Mouse (Mus musculus) embryonic facial prominence, embryonic 15.5 days (tissue): ENCODE measurements at regions not wholly inside any gene's neighbourhood (a gene's known extent, or its start where the extent isn't known, plus 50 kb on each side); places are given as distances from the start of the nearest gene placed in this dataset.

ENCODE experiments used
- ATAC-seq: fragments of 200-750 bp; cut with Nextera tagmentation; 2 replicates; pipeline ENCODE4 v1.8.0; 2017; ENCODE audit warnings: low read depth, moderate TSS enrichment; ENCODE audit not compliant: insufficient number of reproducible peaks, low FRiP score, low TSS enrichment
- H3K27ac ChIP-seq: fragments of 300-500 bp; sonication (generic); replicated peaks from 2 replicates; pipeline ENCODE4 v1.5.1; 2015; ENCODE audit warnings: mild to moderate bottlenecking, inconsistent platforms
- H3K27me3 ChIP-seq: fragments of 300-500 bp; sonication (generic); 2 replicates; pipeline ENCODE4 v1.6.1; 2015; ENCODE audit warnings: inconsistent platforms
- H3K36me3 ChIP-seq: fragments of 300-500 bp; sonication (generic); 2 replicates; pipeline ENCODE4 v1.6.1; 2015; ENCODE audit warnings: mild to moderate bottlenecking, inconsistent platforms
- H3K4me1 ChIP-seq: fragments of 300-500 bp; sonication (generic); 2 replicates; pipeline ENCODE4 v1.6.1; 2015; ENCODE audit warnings: inconsistent platforms
- H3K4me2 ChIP-seq: fragments of 300-500 bp; sonication (generic); replicated peaks from 2 replicates; pipeline ENCODE4 v1.6.1; 2015; ENCODE audit warnings: mild to moderate bottlenecking, inconsistent platforms
- H3K4me3 ChIP-seq: fragments of 300-500 bp; sonication (generic); replicated peaks from 2 replicates; pipeline ENCODE4 v1.5.1; 2015; ENCODE audit warnings: mild to moderate bottlenecking, inconsistent platforms
- H3K9ac ChIP-seq: fragments of 300-500 bp; sonication (generic); 2 replicates; pipeline ENCODE4 v1.6.1; 2015; ENCODE audit warnings: inconsistent platforms
- H3K9me3 ChIP-seq: fragments of 300-500 bp; sonication (generic); replicated peaks from 2 replicates; pipeline ENCODE4 v1.6.1; 2016; ENCODE audit warnings: inconsistent platforms
- WGBS: fragments of 180-500 bp; shearing (Covaris S2); methylation state at CpG from one replicate; pipeline ENCODE4 v1.1.7; 2015; 5-methylcytosine and 5-hydroxymethylcytosine counted together

DNA sequence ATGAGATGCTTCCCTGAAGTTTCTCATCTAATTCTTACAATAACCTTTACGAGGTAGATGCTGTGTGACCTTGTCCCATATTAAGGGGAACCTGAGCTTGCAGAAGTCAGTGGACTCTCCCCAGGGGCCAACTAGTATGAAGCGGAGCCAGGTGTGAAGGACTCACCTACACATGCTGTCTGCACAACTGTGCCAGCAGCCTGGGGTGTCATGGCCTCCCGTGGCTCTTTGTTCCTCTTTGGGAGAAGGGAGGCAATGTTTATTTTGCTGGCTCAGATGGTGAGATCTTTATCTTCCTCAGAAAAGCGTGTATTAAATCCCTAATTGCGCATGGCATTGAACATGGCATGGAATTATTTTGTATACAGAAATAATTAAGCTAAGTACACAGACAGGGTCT lies 222.2 kb upstream of the Tmem45b start:
- 67% methylated on average over 5 of the region's 5 CpGs for WGBS
- ATAC-seq: no peak
- no peak overlapping the region for H3K9ac ChIP-seq
- no peak overlapping the region for H3K4me2 ChIP-seq
- no peak overlapping the region for H3K27ac ChIP-seq
- H3K9me3 ChIP-seq: no peaks in the 10 kb centered on the region
- peaks cover 35% of the 10 kb centered on the region for H3K4me1 ChIP-seq
- H3K4me3 ChIP-seq: no peak overlapping the region
- no peaks in the 10 kb centered on the region; the same call in 1 of the 2 replicates for H3K27me3 ChIP-seq
- H3K36me3 ChIP-seq: no peaks in the 10 kb centered on the region

DNA sequence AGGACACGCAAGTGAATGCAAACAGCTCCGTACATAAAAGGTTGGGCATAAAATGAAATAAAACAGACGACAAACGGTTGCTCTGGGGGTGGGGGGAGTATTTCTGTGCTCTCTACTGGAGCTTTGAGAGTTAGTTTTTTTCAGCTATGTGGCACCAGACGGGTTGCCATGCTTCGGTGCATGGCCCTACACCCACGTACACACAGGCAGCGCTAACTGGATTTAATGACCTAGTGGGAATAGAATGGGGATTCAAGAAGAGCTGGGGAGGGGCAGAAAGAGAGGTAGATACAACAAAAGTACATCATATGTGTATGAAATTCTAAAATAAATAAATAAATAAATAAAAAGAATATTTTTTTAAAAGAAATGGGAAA lies 220.5 kb upstream of the Tmem45b start:
- ATAC-seq: no peak
- no peaks in the 10 kb centered on the region; the same call in 1 of the 2 replicates for H3K27me3 ChIP-seq
- no peak overlapping the region for H3K4me2 ChIP-seq
- H3K9me3 ChIP-seq: no peaks in the 10 kb centered on the region
- no peaks in the 10 kb centered on the region for H3K36me3 ChIP-seq
- no peak overlapping the region for H3K27ac ChIP-seq
- peaks cover 35% of the 10 kb centered on the region for H3K4me1 ChIP-seq
- no peak overlapping the region for H3K9ac ChIP-seq
- H3K4me3 ChIP-seq: no peak overlapping the region
- WGBS: 68% methylated on average over 8 of the region's 8 CpGs

DNA sequence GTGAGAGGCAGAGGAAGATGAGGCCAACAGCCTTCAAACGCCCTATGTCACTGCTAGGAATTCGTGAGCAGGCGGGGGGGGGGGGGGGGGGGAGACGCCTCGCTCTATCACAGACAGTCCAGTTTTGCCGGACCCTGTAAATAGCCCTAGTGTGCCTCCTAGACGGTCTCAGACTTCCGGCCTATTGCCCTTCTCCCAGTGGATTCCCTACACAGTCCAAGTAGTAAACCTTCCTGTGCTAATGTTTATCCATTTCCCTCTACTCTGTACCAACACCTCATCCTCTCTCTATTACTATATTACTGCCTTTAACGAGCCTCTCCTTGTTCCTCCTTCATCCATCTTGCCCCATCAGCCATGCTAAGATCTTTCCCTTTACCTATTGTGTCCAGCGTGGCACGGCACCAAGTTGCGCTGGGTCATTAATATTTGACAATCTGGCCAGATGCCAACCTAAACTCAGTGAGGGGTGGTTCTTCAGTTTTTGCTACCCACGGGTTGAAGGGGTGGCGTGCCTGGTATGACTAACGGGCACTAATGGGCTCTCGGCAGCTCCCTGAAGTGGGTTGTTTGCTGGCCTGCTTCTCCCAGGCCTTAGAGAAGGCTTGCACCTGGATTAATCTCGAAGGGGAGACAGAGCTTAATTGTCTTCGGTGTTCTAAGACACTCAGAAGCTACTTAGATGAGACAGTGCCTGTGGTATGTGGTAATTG lies 220.0 kb upstream of the Tmem45b start:
- Histone ChIP-seq H3K4me1 (peaks cover 35% of the 10 kb centered on the region), H3K36me3 (no peaks in the 10 kb centered on the region), H3K27me3 (no peaks in the 10 kb centered on the region; the same call in 1 of the 2 replicates), H3K27ac (no peak overlapping the region), H3K9ac (no peak overlapping the region), H3K9me3 (no peaks in the 10 kb centered on the region), H3K4me3 (no peak overlapping the region), H3K4me2 (no peak overlapping the region)
- ATAC-seq: no peak
- 53% methylated on average over 16 of the region's 18 CpGs for WGBS

DNA sequence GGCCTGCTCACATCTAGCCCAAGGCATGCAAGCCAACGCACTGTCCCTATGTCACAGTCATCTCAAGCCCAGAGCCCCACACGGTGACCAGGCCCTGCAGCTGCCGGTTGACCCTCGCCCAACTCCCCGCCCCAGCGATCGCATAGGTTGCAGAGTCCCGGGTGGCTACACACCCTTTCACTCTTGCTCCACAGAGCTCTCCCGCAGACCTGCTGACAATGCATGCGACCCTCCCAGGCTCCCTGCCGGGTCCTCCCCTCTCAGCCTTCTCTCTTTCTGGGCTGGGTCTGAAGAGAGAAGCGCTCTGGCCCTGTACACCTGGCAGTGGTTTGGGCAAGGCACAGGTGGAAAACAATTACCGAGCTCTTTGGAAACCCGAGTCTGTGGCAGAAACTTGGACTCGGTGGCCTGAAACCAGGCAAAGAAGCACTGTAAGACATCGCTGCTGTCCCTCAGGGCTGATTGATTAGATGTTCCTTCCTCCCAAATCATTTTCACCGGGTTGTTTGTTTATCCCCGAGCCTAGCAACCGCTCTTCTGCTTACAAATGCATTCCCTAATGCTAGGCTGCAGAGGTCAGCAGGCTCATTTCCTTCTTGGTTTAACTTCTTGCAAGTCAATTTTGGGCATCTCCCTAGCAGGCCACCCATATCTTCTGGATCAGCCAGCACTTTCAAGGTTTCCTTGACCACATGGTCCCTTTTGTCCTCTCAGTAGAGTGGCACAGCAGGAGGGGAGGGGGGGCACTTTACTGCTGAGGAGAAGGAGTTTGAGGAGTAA lies 219.2 kb upstream of the Tmem45b start:
- Histone ChIP-seq H3K27ac (0 out of 2 replicates have a peak overlapping the region, but pooled peaks have one; percentile 3), H3K4me2 (0 out of 2 replicates have a peak overlapping the region, but pooled peaks have one; percentile 15), H3K36me3 (no peaks in the 10 kb centered on the region)

DNA sequence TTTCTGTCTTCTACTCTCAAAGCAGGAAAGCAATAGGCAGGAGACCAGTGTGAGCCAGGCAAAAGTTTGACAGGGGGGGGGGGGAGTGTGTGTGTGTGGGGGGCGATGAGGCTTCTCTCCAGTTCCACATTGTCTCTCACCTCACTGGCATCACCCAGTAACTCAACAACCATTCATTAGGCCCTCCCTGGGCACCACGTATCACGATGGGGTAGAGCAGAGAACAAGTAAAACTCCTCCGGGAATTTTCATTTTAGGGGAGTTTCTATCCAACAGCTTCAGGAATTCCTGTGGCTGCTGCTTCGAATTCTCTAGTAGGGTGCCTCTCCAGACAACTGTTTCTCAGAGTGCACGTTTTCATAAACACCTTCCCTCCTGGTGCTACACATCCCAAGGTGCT lies 218.6 kb upstream of the Tmem45b start:
- no peak overlapping the region for H3K9ac ChIP-seq
- no peaks in the 10 kb centered on the region for H3K36me3 ChIP-seq
- H3K4me3 ChIP-seq: no peak overlapping the region
- 32% methylated on average over 6 of the region's 6 CpGs for WGBS
- H3K27ac ChIP-seq: no peak overlapping the region
- H3K9me3 ChIP-seq: no peaks in the 10 kb centered on the region
- H3K4me1 ChIP-seq: peaks cover 25% of the 10 kb centered on the region
- H3K4me2 ChIP-seq: no peak overlapping the region
- ATAC-seq: no peak
- H3K27me3 ChIP-seq: no peaks in the 10 kb centered on the region; the same call in 1 of the 2 replicates

More for the DNA sequence above, 219.2 kb upstream of the Tmem45b start:
- WGBS: 10% methylated on average over 19 of the region's 19 CpGs
- Histone ChIP-seq H3K27me3 (no peaks in the 10 kb centered on the region; the same call in 1 of the 2 replicates), H3K4me3 (no peak overlapping the region), H3K9ac (no peak overlapping the region), H3K4me1 (peaks cover 31% of the 10 kb centered on the region), H3K9me3 (no peaks in the 10 kb centered on the region)
- no peak for ATAC-seq

DNA sequence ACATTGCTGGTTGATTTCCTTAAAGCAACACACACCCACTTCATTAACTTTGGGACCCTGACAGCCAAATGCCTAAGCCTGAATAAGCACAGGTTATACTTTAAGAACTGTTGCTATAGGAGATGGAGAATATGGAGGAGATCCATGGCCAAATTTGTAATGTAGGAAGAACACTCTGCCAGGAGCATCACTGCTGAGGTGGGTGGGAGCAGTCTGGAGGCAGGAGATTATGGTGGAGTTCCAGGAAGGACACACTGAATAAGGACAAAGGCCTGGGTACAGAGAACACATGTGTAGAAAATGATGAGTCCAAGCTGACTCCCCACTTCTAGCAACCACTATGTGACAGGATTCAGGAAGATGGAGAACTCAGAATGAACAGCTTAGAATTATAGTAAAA lies 212.9 kb upstream of the Tmem45b start:
- Histone ChIP-seq H3K36me3 (no peaks in the 10 kb centered on the region), H3K4me1 (0 out of 2 replicates have a peak, but pooled peaks cover under 1% of the 10 kb centered on the region), H3K27ac (no peak overlapping the region), H3K9me3 (no peaks in the 10 kb centered on the region), H3K4me3 (no peak overlapping the region), H3K27me3 (no peaks in the 10 kb centered on the region), H3K4me2 (no peak overlapping the region), H3K9ac (no peak overlapping the region)
- ATAC-seq: no peak

DNA sequence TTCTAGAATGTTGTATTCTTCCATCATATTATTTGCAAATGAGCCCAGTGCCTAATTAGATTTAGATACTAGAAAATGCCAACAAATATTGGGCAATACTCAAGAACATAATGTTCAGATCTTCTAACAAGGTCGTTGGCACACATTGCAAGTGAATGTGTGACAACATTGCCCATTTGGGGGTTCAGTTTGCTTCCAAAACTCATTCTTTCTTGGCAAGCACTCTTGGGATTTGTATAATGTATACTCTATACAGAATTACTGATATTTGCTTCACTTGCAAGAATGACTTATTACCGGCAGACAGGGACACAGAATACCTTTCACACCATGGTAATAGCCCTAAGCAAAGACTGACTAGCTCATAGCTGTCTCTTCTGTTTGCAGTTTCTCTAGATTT lies 194.8 kb upstream of the Tmem45b start:
- no peaks in the 10 kb centered on the region for H3K4me1 ChIP-seq
- no peak overlapping the region for H3K4me2 ChIP-seq
- H3K4me3 ChIP-seq: no peak overlapping the region
- H3K27ac ChIP-seq: no peak overlapping the region
- H3K9me3 ChIP-seq: no peaks in the 10 kb centered on the region
- WGBS: 70% methylated on average over 2 of the region's 2 CpGs
- no peaks in the 10 kb centered on the region for H3K36me3 ChIP-seq
- H3K27me3 ChIP-seq: no peaks in the 10 kb centered on the region
- no peak for ATAC-seq
- H3K9ac ChIP-seq: no peak overlapping the region

DNA sequence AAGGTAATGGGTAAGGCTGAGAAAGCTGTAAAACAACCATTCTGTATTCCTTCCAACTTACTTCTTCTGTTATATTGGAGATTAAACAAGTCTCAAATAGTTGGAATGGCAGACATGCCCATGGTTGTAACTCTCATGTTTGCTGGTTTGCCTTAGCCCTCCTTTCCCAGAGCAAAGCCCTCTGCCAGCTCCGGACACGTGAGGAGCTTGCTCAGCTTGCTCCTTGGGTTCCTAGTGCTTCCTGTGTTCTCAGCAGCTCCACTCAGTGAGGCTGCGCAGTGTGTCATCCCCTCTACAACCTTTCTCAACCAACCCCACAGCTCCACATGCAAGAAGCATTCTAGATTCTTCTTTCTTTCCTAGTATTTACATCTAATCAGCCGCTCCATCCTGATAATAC lies 193.3 kb upstream of the Tmem45b start:
- Histone ChIP-seq H3K9me3 (no peaks in the 10 kb centered on the region), H3K27ac (no peak overlapping the region), H3K4me1 (no peaks in the 10 kb centered on the region), H3K27me3 (no peaks in the 10 kb centered on the region), H3K4me3 (no peak overlapping the region), H3K4me2 (no peak overlapping the region), H3K36me3 (no peaks in the 10 kb centered on the region), H3K9ac (no peak overlapping the region)
- WGBS: 79% methylated on average over 4 of the region's 4 CpGs
- ATAC-seq: no peak

DNA sequence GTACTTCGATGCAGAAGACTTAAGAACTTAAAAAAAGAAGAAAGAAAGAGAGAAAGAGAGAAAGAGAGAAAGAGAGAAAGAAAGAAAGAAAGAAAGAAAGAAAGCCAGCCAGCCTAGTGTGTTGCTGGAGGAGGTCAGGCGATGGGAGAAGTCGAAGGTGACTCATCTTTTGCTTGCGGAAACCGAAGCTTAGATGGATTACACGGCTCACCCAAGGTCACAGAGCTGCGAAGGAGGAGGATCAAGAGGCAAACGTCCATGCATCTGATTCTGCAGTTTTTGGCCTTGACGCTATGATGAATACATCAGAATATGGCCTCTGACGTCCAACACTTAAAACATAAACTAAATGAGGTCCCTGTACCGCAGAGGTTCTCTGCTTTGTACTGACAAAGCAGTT lies 192.4 kb upstream of the Tmem45b start:
- WGBS: 82% methylated on average over 11 of the region's 11 CpGs
- Histone ChIP-seq H3K4me3 (no peak overlapping the region), H3K9ac (no peak overlapping the region), H3K9me3 (no peaks in the 10 kb centered on the region), H3K27ac (no peak overlapping the region), H3K4me2 (no peak overlapping the region), H3K36me3 (no peaks in the 10 kb centered on the region), H3K27me3 (no peaks in the 10 kb centered on the region), H3K4me1 (no peaks in the 10 kb centered on the region)
- ATAC-seq: no peak

DNA sequence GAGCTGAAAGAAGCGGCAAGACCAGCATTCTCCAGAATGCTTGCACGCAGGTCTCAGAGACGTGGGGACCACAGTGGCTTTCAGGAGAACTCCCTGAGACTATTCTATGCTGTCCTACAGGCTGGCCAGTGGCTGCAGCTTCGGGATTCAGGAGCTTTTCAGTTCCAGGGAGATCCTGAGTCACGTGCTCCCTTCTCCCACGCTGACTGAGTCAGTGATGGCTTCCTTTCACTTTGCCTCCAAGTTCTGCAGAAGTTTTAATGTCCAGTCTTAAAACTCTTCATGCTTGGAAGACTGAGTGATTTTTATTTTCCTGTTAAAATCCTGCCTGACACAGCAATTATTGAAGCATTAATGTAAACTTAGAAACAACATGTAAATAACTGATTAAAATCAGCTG lies 190.5 kb upstream of the Tmem45b start:
- Histone ChIP-seq H3K4me1 (no peaks in the 10 kb centered on the region), H3K27ac (no peak overlapping the region), H3K9me3 (no peaks in the 10 kb centered on the region), H3K9ac (no peak overlapping the region), H3K27me3 (no peaks in the 10 kb centered on the region), H3K36me3 (no peaks in the 10 kb centered on the region), H3K4me2 (no peak overlapping the region), H3K4me3 (no peak overlapping the region)
- ATAC-seq: no peak
- WGBS: 80% methylated on average over 6 of the region's 6 CpGs

DNA sequence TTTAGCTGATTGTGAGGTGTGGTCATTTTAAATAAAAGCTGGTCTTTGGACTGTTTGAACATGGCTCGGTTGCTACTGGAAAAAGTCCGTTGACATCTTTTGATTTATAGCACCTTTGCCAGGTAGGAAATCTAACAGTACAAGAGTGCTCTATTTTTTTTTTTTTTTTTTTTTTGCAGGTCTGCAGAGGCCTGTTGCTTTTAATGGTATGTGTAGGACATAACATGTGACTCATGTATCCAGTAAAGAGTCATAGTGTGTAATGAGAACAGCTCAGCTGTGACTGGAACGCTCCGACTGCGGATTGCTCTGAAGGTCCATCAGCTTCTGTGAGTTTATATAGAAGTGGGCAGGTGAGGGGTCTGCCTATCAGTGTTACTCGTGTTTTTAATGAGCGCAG lies 190.0 kb upstream of the Tmem45b start:
- ATAC-seq: no peak
- Histone ChIP-seq H3K4me3 (no peak overlapping the region), H3K9ac (no peak overlapping the region), H3K27ac (no peak overlapping the region), H3K4me2 (no peak overlapping the region), H3K27me3 (no peaks in the 10 kb centered on the region), H3K4me1 (no peaks in the 10 kb centered on the region), H3K36me3 (no peaks in the 10 kb centered on the region), H3K9me3 (no peaks in the 10 kb centered on the region)
- 86% methylated on average over 7 of the region's 7 CpGs for WGBS
